Mouse (Mus musculus) gastrocnemius, postnatal 25 days (tissue): Measurements from ENCODE around the gene Vmn1r67. TPM values are rescaled to one million over a fixed set of nuclear protein-coding genes. Genes with fewer than 3 reads are reported as not detected.

Experiments
- DNase-seq: peaks from one replicate; pipeline ENCODE4 v3.0.0; 2022
- long read RNA-seq, 2 experiments: library from polyadenylated mRNA; stranded (forward); transcript quantifications; one replicate each; pipeline ENCODE4 v2.0.0; 2021
- total RNA-seq, 2 experiments: library from RNA; stranded (reverse); gene quantifications; 1 replicate in 1 of 2; 2 replicates in 1 of 2; pipeline ENCODE4 v1.2.3; 2021

The Vmn1r67 gene
- total RNA-seq, result not detected
- long read RNA-seq, experiment 1, result 0 reads
- long read RNA-seq, experiment 2, result 0 reads

DNA sequence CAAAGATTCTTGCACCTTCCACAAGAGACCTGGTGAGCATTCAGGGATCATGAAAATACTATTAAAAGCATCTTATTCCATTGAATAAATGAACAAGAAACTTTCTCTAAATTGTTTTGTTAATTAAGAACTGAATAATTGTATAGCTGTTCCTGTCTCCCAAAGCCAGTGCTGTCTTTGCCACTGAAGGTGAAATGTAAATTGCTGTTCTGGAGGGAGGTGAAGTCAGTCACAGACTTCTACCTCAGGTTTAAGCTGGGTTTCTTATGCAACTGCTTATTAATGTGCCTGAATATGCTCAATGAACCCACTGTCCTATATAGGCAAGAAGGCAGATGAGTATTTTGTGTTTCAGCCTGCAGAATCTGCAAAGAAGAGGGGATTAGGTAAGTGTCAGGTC is at the start of gene Vmn1r67:
TSS of gene Vmn1r67 (plus strand) at position 301 of the 400 bp plus-strand sequence.
- DNase-seq, result no peak

DNA sequence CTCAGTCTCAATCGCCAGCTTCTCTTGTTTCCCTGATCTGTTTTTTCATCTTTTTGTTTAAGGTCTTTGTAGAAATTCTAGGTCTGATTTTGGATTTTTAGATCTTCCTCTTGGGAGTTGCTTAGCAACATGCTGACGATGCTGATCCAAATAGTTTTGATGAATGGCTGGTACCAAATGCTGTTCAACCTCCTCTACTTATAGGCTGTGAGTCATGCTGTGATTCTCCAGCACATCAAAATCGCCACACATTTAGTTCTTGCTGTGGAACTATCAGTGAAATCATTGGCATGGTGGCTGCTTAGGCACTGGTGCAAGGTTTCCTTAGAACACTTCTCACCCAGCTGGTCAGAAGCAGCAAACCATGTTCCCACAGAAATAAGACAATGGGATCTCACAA is 15.0 kb downstream of the Vmn1r67 start:
- no peak for DNase-seq

DNA sequence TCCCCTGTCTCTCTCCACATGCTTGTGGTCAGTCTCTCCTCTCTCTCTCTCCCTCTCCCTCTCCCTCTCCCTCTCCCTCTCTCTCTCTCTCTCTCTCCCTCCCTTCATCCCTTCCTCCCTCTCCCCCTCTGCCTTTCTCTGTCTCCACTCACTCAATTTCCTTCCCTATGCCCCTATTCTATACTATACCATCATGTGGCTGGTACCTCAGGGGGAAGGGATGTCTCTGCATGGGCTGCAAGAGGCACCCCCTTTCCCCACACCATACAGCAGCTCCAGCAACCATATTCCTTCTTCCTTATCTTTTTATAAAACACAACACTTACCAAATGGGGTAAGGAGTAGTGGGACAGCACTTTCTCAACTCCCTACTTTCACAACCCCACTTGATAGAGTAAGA is 36.7 kb downstream of the Vmn1r67 start:
- no peak for DNase-seq

DNA sequence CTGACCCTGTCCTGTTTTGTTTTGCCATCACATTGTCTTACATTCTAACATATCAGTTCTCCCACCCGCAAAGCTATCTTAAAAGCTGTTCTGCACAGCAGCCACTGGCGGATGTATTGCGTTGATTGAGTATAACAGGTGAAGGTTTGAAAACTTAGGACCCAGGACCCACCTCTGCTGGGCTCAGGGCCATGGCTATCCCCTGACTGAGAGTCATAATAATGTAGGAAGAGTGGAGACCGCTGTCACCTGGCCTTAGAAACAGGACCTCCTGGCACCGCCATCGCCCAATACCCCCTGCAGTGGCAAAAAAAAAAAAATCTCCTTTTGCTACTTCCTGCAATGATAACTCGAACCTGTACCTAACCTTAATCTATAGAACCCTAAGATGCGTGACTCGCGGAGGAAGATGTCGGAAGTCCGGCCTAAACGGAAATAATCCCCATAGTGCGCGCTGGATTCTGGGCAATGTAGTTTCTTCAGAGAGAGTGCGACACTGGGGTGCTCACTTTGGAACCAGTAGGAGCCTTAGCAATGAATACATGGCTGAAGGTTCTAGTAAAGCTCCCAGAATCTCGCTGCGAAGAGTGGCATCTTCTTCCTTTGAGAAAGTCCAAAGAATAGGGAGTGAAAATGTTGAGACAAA is 37.6 kb downstream of the Vmn1r67 start:
- DNase-seq, result no peak

DNA sequence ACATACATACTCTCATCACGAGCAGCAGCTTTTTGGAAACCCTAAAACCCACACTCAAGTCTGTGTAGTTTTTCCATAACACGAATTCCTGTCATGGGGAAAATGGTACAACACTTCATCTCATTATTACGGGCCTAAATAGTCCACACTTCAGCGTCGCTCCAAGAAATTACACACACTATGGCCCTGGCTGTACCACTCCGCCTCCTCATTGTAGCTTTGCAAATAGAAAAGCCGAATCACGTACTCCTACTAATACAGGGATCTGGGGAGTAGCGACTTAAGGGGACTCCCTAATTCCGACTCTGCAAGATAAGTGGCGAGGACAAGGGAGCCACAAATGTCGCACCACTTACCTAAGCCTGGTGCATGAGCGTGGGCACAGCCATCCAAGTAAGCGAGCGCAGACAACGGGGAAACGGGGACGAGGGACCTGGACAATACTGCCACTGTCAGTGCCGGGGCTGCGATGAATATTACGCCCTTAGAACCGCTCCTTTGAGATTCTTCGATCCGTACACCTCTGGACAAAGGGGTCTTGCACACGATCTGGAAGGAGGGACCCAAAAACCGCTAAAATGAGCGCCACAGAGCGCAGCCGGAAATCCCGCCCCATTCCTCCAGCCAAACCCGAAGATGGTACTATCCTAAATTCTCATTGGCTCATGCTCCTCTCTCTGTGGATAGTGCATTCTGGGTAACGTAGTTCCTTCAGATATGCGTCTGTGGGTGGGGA is 51.8 kb downstream of the Vmn1r67 start, which contains the start of gene Zik1:
TSS of gene Zik1 (minus strand) at position 609 of the 736 bp plus-strand sequence.
- peak; percentile 44 for DNase-seq

DNA sequence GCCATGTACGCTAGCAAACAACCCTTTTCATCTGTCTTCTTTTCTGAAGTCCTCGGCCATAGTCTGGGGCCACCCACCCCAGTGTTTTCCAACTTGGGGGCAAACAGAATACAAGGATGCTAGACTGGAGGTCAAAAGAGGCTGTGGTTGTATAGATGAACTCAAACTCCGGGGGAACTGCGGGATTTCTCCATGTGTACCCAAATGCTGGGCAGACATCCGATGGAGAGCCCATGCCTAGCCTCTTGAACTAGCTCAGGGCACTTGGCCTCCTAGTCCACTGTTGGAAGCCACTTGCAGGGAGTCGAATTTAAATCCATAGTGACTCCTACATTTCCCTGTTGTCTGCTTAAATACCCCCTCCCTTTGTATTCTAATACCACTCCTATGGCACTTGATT is 52.4 kb downstream of the Vmn1r67 start:
- no peak for DNase-seq

Other genes starting within 250 kb of the Vmn1r67 start
- gene Vmn1r66, start 165.3 kb upstream of the Vmn1r67 start, total RNA-seq, result not detected
- 1 to 10 TPM; 1.1 to 1.2 TPM for gene Zik1, start 52.1 kb downstream of the Vmn1r67 start, total RNA-seq
- gene Vmn1r68, start 115.2 kb downstream of the Vmn1r67 start, total RNA-seq, result not detected
- not detected for gene Vmn1r69, start 170.3 kb downstream of the Vmn1r67 start, total RNA-seq
- gene Vmn1r70, start 188.2 kb downstream of the Vmn1r67 start, total RNA-seq, result not detected
- not detected for gene Nlrp4b, start 244.5 kb downstream of the Vmn1r67 start, total RNA-seq